Mouse (Mus musculus) olfactory bulb, adult 2 months (tissue): ENCODE data around the gene Zfp160. TPM values are rescaled to one million over a fixed set of nuclear protein-coding genes. Genes with fewer than 3 reads are reported as not detected.
"Not testable (repeated sequence)": the region's sequence is repeated elsewhere in the genome, so short reads cannot be mapped to it uniquely, and the experiment has no call there.

Source experiments
- H3K27ac ChIP-seq: fragments of 200-500 bp; 2 replicates; pipeline ENCODE4 v1.5.1; 2012; ENCODE audit warnings: low read depth, low read length; ENCODE audit not compliant: insufficient read depth
- H3K4me1 ChIP-seq: fragments of 200-500 bp; 2 replicates; pipeline ENCODE4 v1.6.1; 2012; ENCODE audit warnings: low read length; ENCODE audit not compliant: control insufficient read depth, insufficient read depth
- H3K4me3 ChIP-seq: fragments of 200-500 bp; 2 replicates; pipeline ENCODE4 v1.5.1; 2012; ENCODE audit warnings: mild to moderate bottlenecking, low read depth, low read length, moderate library complexity; ENCODE audit not compliant: insufficient read depth
- CTCF ChIP-seq: fragments of 200-500 bp; IDR thresholded peaks from 2 replicates; pipeline ENCODE4 v1.5.1; 2012; ENCODE audit warnings: low read depth, mild to moderate bottlenecking, low read length, moderate library complexity; ENCODE audit not compliant: insufficient read depth
- POLR2A ChIP-seq: fragments of 200-500 bp; IDR thresholded peaks from 2 replicates; pipeline ENCODE4 v1.6.1; 2012; ENCODE audit warnings: mild to moderate bottlenecking, low read depth, low read length, moderate library complexity; ENCODE audit not compliant: insufficient read depth
- WGBS: fragments of 180-500 bp; shearing (Covaris S2); methylation state at CpG from one replicate; pipeline ENCODE4 v1.1.7; 2018; 5-methylcytosine and 5-hydroxymethylcytosine counted together
- polyA plus RNA-seq: library from polyadenylated mRNA; stranded (reverse); fragments of >200 nt; gene quantifications from 2 replicates; pipeline ENCODE4 v1.2.4, GENCODE M21; 2012; ENCODE audit warnings: low replicate concordance; ENCODE audit not compliant: missing spikeins, insufficient read depth, insufficient read length

Zfp160 gene
- polyA plus RNA-seq, 1 experiment: not detected

- no peak overlapping the region for H3K4me3 ChIP-seq
These were observed 42.2 kb downstream of the Zfp160 start for GRCm38 (mm10) chr17:21050901-21051300.

GRCm38 (mm10) chr17:21051341-21051740 is 42.6 kb downstream of the Zfp160 start:
- H3K4me1 ChIP-seq, H3K4me3 ChIP-seq, H3K27ac ChIP-seq: not testable (repeated sequence)
- WGBS: no CpG with 5 or more reads among the region's 3 CpGs

More at GRCm38 (mm10) chr17:21050901-21051300, 42.2 kb downstream of the Zfp160 start:
- 92% methylated on average over 1 of the region's 1 CpGs for WGBS
- no peak for TF ChIP-seq POLR2A
- Histone ChIP-seq H3K27ac (no peak overlapping the region), H3K4me1 (no peaks in the 10 kb centered on the region)

- H3K27ac ChIP-seq, H3K4me1 ChIP-seq, H3K4me3 ChIP-seq: not testable (repeated sequence)
- WGBS: 87% methylated on average over 3 of the region's 3 CpGs
These were observed 43.2 kb downstream of the Zfp160 start for GRCm38 (mm10) chr17:21051919-21052318.

GRCm38 (mm10) chr17:21053267-21053666 is 44.6 kb downstream of the Zfp160 start:
- Histone ChIP-seq H3K27ac (no peak overlapping the region), H3K4me3 (no peak overlapping the region), H3K4me1 (no peaks in the 10 kb centered on the region)
- 87% methylated on average over 2 of the region's 2 CpGs for WGBS
- TF ChIP-seq POLR2A (no peak), CTCF (no peak)

GRCm38 (mm10) chr17:21055111-21055510 is 46.4 kb downstream of the Zfp160 start:
- H3K4me3 ChIP-seq, H3K27ac ChIP-seq, H3K4me1 ChIP-seq: not testable (repeated sequence)
- 95% methylated on average over 1 of the region's 1 CpGs for WGBS

GRCm38 (mm10) chr17:21065501-21065900 is 56.8 kb downstream of the Zfp160 start:
- H3K4me1 ChIP-seq: no peaks in the 10 kb centered on the region
- WGBS: 21% methylated on average over 1 of the region's 1 CpGs
- H3K27ac ChIP-seq: no peak overlapping the region
- no peak overlapping the region for H3K4me3 ChIP-seq
- no peak for TF ChIP-seq POLR2A
- no peak; the same call in 1 of the 2 replicates for TF ChIP-seq CTCF

GRCm38 (mm10) chr17:21067036-21067435 is 58.3 kb downstream of the Zfp160 start:
- no peak overlapping the region for H3K4me3 ChIP-seq
- TF ChIP-seq CTCF (no peak), POLR2A (no peak)
- H3K27ac ChIP-seq: no peak overlapping the region
- H3K4me1 ChIP-seq: no peaks in the 10 kb centered on the region

GRCm38 (mm10) chr17:21069443-21069842 is 60.7 kb downstream of the Zfp160 start:
- not testable (repeated sequence) for H3K4me1 ChIP-seq, H3K4me3 ChIP-seq, H3K27ac ChIP-seq
- WGBS: no CpG with 5 or more reads among the region's 3 CpGs

GRCm38 (mm10) chr17:21070971-21071370 is 62.3 kb downstream of the Zfp160 start:
- WGBS: 83% methylated on average over 2 of the region's 2 CpGs
- not testable (repeated sequence) for H3K27ac ChIP-seq, H3K4me3 ChIP-seq, H3K4me1 ChIP-seq

Other genes starting within 250 kb of the Zfp160 start
- not detected in 2 replicates for gene Vmn1r228, start 222.7 kb upstream of the Zfp160 start, polyA plus RNA-seq
- not detected in 2 replicates for gene Vmn1r229, start 197.3 kb upstream of the Zfp160 start, polyA plus RNA-seq
- not detected in 2 replicates for gene Vmn1r230, start 168.5 kb upstream of the Zfp160 start, polyA plus RNA-seq
- gene Vmn1r231, start 103.8 kb upstream of the Zfp160 start, polyA plus RNA-seq: not detected in 2 replicates
- gene Vmn1r232, start 89.2 kb upstream of the Zfp160 start, polyA plus RNA-seq: not detected in 2 replicates
- gene Ppp2r1a, start 63.6 kb upstream of the Zfp160 start, polyA plus RNA-seq: 169 and 643 TPM in 2 replicates
- not detected in 2 replicates for gene Vmn1r233, start 12.4 kb upstream of the Zfp160 start, polyA plus RNA-seq
- not detected in 2 replicates for gene Vmn1r234, start 217.2 kb downstream of the Zfp160 start, polyA plus RNA-seq
- gene Vmn1r235, start 247.5 kb downstream of the Zfp160 start, polyA plus RNA-seq: not detected in 2 replicates